Mouse (Mus musculus): Measurements from ENCODE around the gene Cd101. TPM values are rescaled to one million over a fixed set of nuclear protein-coding genes. Genes with fewer than 3 reads are reported as not detected.

The Cd101 gene
- polyA plus RNA-seq, 1 experiment from 2014 or later, result not detected

- ATAC-seq (replicated peaks; ENCODE audit: low FRiP score, low read depth) (no peak), DNase-seq (ENCODE audit: low spot score) (no peak)
- no peak overlapping the region for H3K27ac ChIP-seq
- WGBS, result 92% methylated on average over 9 of the region's 9 CpGs
- no peak overlapping the region for H3K4me2 ChIP-seq (ENCODE audit: low read length)
- H3K4me1 ChIP-seq (replicated peaks; ENCODE audit: insufficient read depth, low read length), result 0 out of 2 replicates have a peak, but pooled peaks cover 4% of the 10 kb centered on the region
- no peaks in the 10 kb centered on the region for H3K27me3 ChIP-seq (ENCODE audit: insufficient read depth, low read length)
- H3K36me3 ChIP-seq (ENCODE audit: insufficient read depth, low read length), result no peaks in the 10 kb centered on the region
- no peak overlapping the region for H3K9ac ChIP-seq (ENCODE audit: low read depth, low read length)
- no peak for TF ChIP-seq CTCF (IDR thresholded peaks at IDR 0.05; ENCODE audit: low read depth)
- no peak overlapping the region for H3K4me3 ChIP-seq (replicated peaks; ENCODE audit: low read depth, low read length)
- no peaks in the 10 kb centered on the region for H3K9me3 ChIP-seq (replicated peaks; ENCODE audit: low read length)
These were observed 5.2 kb upstream of the Cd101 start for GRCm38 (mm10) chr3:101034509-101034908.

GRCm38 (mm10) chr3:101033644-101034043, 4.3 kb upstream of the Cd101 start:
- Histone ChIP-seq H3K9ac (ENCODE audit: low read depth, low read length) (no peak overlapping the region), H3K27ac (no peak overlapping the region), H3K36me3 (ENCODE audit: insufficient read depth, low read length) (no peaks in the 10 kb centered on the region), H3K4me3 (replicated peaks; ENCODE audit: low read depth, low read length) (no peak overlapping the region), H3K9me3 (replicated peaks; ENCODE audit: low read length) (no peaks in the 10 kb centered on the region), H3K4me1 (replicated peaks; ENCODE audit: insufficient read depth, low read length) (0 out of 2 replicates have a peak, but pooled peaks cover 4% of the 10 kb centered on the region), H3K27me3 (ENCODE audit: insufficient read depth, low read length) (no peaks in the 10 kb centered on the region), H3K4me2 (ENCODE audit: low read length) (no peak overlapping the region)
- TF ChIP-seq CTCF (IDR thresholded peaks at IDR 0.05; ENCODE audit: low read depth), result no peak
- ATAC-seq (replicated peaks; ENCODE audit: low FRiP score, low read depth) (no peak), DNase-seq (ENCODE audit: low spot score) (no peak)
- WGBS, result 47% methylated on average over 4 of the region's 4 CpGs

GRCm38 (mm10) chr3:101031456-101032142, 2.2 kb upstream of the Cd101 start:
- Histone ChIP-seq H3K4me3 (replicated peaks; ENCODE audit: low read depth, low read length) (no peak overlapping the region), H3K4me1 (replicated peaks; ENCODE audit: insufficient read depth, low read length) (0 out of 2 replicates have a peak, but pooled peaks cover 4% of the 10 kb centered on the region), H3K9me3 (replicated peaks; ENCODE audit: low read length) (no peaks in the 10 kb centered on the region), H3K36me3 (ENCODE audit: insufficient read depth, low read length) (no peaks in the 10 kb centered on the region), H3K27me3 (ENCODE audit: insufficient read depth, low read length) (no peaks in the 10 kb centered on the region), H3K9ac (ENCODE audit: low read depth, low read length) (no peak overlapping the region), H3K27ac (no peak overlapping the region), H3K4me2 (ENCODE audit: low read length) (no peak overlapping the region)
- 34% methylated on average over 7 of the region's 7 CpGs for WGBS
- DNase-seq (ENCODE audit: low spot score) (peak; percentile 46), ATAC-seq (replicated peaks; ENCODE audit: low FRiP score, low read depth) (no peak)
- no peak for TF ChIP-seq CTCF (IDR thresholded peaks at IDR 0.05; ENCODE audit: low read depth)

- DNase-seq (ENCODE audit: low spot score), result no peak
- Histone ChIP-seq H3K4me3 (replicated peaks; ENCODE audit: low read depth, low read length) (no peak overlapping the region), H3K27me3 (ENCODE audit: insufficient read depth, low read length) (no peaks in the 10 kb centered on the region), H3K36me3 (ENCODE audit: insufficient read depth, low read length) (no peaks in the 10 kb centered on the region), H3K27ac (no peak overlapping the region), H3K4me1 (replicated peaks; ENCODE audit: insufficient read depth, low read length) (0 out of 2 replicates have a peak, but pooled peaks cover 4% of the 10 kb centered on the region), H3K9ac (ENCODE audit: low read depth, low read length) (no peak overlapping the region), H3K4me2 (ENCODE audit: low read length) (no peak overlapping the region), H3K9me3 (replicated peaks; ENCODE audit: low read length) (no peaks in the 10 kb centered on the region)
- no peak for TF ChIP-seq CTCF (IDR thresholded peaks at IDR 0.05; ENCODE audit: low read depth)
- no peak for ATAC-seq (replicated peaks; ENCODE audit: low FRiP score, low read depth)
- WGBS, result 93% methylated on average over 1 of the region's 1 CpGs
These were observed 1.3 kb upstream of the Cd101 start for GRCm38 (mm10) chr3:101030630-101031029.

GRCm38 (mm10) chr3:101026741-101027140, 2.6 kb downstream of the Cd101 start:
- no peak overlapping the region for H3K27ac ChIP-seq
- ATAC-seq (replicated peaks; ENCODE audit: low FRiP score, low read depth), result no peak
- WGBS, result 72% methylated on average over 1 of the region's 1 CpGs

GRCm38 (mm10) chr3:101022967-101023366, 6.4 kb downstream of the Cd101 start:
- Histone ChIP-seq H3K9me3 (replicated peaks; ENCODE audit: low read length) (no peaks in the 10 kb centered on the region), H3K9ac (ENCODE audit: low read depth, low read length) (no peak overlapping the region), H3K4me3 (replicated peaks; ENCODE audit: low read depth, low read length) (no peak overlapping the region), H3K27ac (no peak overlapping the region), H3K27me3 (ENCODE audit: insufficient read depth, low read length) (no peaks in the 10 kb centered on the region), H3K36me3 (ENCODE audit: insufficient read depth, low read length) (no peaks in the 10 kb centered on the region), H3K4me1 (replicated peaks; ENCODE audit: insufficient read depth, low read length) (no peaks in the 10 kb centered on the region), H3K4me2 (ENCODE audit: low read length) (no peak overlapping the region)
- TF ChIP-seq CTCF (IDR thresholded peaks at IDR 0.05; ENCODE audit: low read depth), result no peak
- no peak for ATAC-seq (replicated peaks; ENCODE audit: low FRiP score, low read depth)
- no peak for DNase-seq (ENCODE audit: low spot score)
- WGBS, result 95% methylated on average over 6 of the region's 6 CpGs

More at GRCm38 (mm10) chr3:101026741-101027140, 2.6 kb downstream of the Cd101 start:
- H3K27me3 ChIP-seq (ENCODE audit: insufficient read depth, low read length), result no peaks in the 10 kb centered on the region
- H3K4me2 ChIP-seq (ENCODE audit: low read length), result no peak overlapping the region
- H3K4me1 ChIP-seq (replicated peaks; ENCODE audit: insufficient read depth, low read length), result 0 out of 2 replicates have a peak, but pooled peaks cover 4% of the 10 kb centered on the region
- H3K36me3 ChIP-seq (ENCODE audit: insufficient read depth, low read length), result no peaks in the 10 kb centered on the region
- no peak for TF ChIP-seq CTCF (IDR thresholded peaks at IDR 0.05; ENCODE audit: low read depth)
- H3K9me3 ChIP-seq (replicated peaks; ENCODE audit: low read length), result no peaks in the 10 kb centered on the region
- no peak overlapping the region for H3K4me3 ChIP-seq (replicated peaks; ENCODE audit: low read depth, low read length)
- no peak overlapping the region for H3K9ac ChIP-seq (ENCODE audit: low read depth, low read length)
- DNase-seq (ENCODE audit: low spot score), result no peak

Data from kidney, postnatal 0 days (tissue).